Mouse (Mus musculus) ES-E14 (cell line): Measurements from ENCODE around the gene Setd7.

ENCODE experiments used
- CHD2 ChIP-seq: IDR thresholded peaks from 2 replicates; pipeline ENCODE4 v1.6.1; 2014; ENCODE audit warnings: mild to moderate bottlenecking, low read depth, low read length, inconsistent platforms
- HCFC1 ChIP-seq: IDR thresholded peaks from 2 replicates; pipeline ENCODE4 v1.6.1; 2012; ENCODE audit warnings: low read length, inconsistent platforms, borderline replicate concordance; ENCODE audit not compliant: insufficient read depth
- ZC3H11A ChIP-seq: IDR thresholded peaks from 2 replicates; pipeline ENCODE4 v1.6.1; 2012; ENCODE audit warnings: low read depth, mild to moderate bottlenecking, inconsistent platforms, low read length, borderline replicate concordance
- ZNF384 ChIP-seq: IDR thresholded peaks from 2 replicates; pipeline ENCODE4 v1.6.1; 2012; ENCODE audit warnings: low read depth, low read length, inconsistent platforms

GRCm38 (mm10) chr3:51540659-51541058 lies 20.0 kb downstream of the Setd7 start:
- TF ChIP-seq HCFC1, result no peak
- no peak for TF ChIP-seq CHD2
- TF ChIP-seq ZC3H11A, result no peak
- TF ChIP-seq ZNF384, result no peak
